Mouse (Mus musculus) induced T-regulatory cell, adult 2 months (primary cell): Measurements from ENCODE around the gene Rasgrp3.

Experiments
- DNase-seq: peaks from one replicate; pipeline ENCODE4 v3.0.0-alpha.2; 2012; ENCODE audit warnings: low read depth

The Rasgrp3 gene

DNA sequence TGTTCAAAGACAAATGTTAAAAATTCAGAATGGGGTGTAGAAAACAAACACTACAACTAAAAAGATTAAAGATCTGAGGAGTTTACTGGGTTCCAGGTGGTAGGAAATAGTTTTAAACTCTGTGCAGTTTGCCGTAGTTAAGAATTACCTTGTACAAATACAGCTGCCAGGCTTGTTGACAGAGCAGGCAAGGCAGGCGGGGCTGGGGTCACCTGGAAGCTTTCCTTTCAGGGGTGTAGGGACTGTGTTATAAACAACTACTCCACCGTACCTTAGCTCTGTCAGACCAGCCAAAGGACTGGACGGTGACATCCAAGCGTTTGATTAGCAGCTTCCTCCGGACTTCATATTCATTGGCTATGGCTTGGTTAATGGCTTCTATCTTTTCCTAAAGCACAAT lies 103.4 kb downstream of the Rasgrp3 start:
- DNase-seq, result no peak

GRCm38 (mm10) chr17:75539841-75540240 lies 104.1 kb downstream of the Rasgrp3 start:
- DNase-seq, result no peak

DNA sequence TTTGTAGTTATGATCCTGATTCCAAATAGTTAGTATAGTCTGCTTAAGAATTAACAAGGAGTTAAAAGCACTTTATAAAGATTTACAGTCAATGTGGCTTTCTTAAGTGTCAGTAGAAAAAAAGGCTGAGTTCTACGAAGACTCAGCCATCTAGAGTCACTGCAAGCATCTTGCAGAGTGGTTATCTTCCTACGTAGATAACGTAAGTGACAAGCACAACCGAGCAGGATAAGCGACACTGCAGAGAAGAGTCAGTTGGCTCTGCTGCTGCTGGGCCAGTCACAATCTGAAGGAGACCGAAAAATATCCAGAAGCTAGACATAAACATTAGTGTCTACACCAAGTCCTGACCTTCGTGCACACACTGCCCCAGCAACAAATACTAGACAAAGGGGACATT lies 107.7 kb downstream of the Rasgrp3 start:
- DNase-seq, result no peak

DNA sequence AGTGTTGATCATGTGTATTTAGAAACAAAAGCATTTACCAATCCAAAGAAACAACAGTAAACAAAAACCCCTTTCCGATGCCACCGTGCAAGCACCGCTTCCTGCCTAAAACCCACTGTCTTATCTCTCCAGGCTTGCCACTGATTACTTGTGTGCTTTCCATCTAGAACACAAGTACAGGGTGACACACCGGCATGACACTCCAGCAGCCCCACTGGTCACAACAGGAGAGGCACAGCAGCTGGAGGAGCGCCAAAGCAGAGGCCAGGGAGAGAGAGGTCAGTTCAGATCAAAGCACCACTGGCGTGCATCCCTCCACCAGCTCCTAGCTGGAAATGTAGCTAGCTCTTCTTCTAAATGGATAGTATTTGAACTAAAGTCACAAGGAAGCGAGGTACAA lies 108.6 kb downstream of the Rasgrp3 start:
- no peak for DNase-seq

- no peak for DNase-seq
Measured at GRCm38 (mm10) chr17:75550771-75551413, 115.2 kb downstream of the Rasgrp3 start.

DNA sequence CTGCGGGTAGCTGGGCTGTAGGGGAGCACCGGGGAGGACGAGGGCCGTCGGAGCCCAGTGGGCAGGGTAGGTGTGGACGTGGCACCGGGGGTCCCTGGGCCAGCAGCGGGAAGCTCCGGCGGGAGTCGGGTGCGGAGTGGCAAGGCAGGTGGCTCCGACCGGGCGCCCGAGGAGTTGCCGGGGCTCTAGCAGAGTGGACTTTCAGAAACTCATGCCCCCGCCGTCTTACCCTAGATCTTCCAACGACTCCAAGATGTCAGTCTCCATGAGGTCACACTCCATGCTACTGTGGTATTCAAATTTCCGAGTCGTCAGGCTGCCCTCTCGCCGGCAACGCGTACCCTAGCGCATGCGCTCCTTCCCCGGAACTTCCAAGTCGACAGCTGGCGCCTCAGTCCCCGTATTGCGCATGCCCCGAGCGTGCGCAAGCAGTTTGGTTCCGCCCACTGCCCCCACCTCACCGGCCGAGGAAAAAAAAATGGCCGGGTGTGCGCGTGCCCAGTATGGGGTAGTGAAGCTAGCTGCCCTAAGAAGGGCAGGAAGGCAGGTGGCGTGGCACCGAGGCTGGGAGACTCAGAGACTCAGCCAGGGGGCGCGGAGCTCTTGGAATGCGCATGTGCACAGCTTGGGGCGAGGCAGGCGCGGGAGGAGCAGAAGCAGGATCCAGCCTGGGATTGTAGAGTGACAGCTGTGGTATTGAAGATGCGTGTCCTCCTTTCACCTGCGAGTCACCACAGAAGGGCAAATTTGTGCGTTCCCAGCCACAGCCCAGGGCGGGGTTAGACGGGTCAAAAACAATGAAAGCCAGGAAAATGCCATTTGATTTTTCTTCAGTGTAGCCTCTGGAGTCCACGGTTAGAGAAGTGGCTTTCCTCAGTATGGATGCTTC lies 116.1 kb downstream of the Rasgrp3 start, which contains the start of gene Fam98a:
Fam98a (minus strand) TSS at position 435 of the 889 bp plus-strand sequence.
- peak; percentile 100 for DNase-seq

DNA sequence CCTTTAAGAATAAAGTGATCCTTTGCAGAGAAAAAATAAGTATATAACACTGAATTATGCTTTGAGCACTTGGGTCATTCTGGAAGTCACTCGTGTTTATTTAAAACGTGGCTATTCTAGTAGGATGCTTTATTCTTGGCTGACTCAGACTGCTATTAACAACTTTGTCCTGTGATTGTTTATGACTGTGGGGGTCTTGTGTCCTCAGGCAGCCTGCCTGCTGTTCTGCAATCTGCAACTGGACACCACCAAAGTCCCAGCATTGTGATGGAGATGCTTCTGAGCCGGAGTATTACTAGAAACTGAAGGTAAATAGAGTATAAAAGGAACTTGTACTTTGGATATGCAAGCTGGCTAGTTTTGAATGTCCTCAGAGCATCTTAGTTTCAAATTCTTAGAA lies 121.3 kb downstream of the Rasgrp3 start:
- no peak for DNase-seq

GRCm38 (mm10) chr17:75558041-75558440 lies 122.3 kb downstream of the Rasgrp3 start:
- no peak for DNase-seq

GRCm38 (mm10) chr17:75575608-75576007 lies 139.9 kb downstream of the Rasgrp3 start:
- DNase-seq, result no peak
